Mouse (Mus musculus): ENCODE results near the gene Grm3.

The Grm3 gene

DNA sequence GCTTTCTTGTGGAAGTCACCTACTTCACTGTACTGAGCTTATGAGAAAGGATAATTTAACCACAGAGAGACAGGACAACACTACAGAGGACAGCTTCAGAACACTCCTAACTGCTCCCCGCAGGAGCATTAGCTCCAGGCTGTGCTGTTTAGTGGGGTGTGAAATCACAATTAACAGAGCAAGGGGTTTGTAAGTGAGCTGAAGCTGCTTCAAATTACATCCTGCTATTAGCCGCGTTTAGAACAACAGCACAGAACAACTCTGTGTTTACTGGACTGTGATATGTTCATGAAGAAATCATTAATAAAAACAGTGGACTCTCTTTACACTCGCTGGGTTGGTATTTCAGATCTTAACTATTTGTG lies 101.9 kb downstream of the Grm3 start:
- no peak for DNase-seq (ENCODE audit: low spot score)

DNA sequence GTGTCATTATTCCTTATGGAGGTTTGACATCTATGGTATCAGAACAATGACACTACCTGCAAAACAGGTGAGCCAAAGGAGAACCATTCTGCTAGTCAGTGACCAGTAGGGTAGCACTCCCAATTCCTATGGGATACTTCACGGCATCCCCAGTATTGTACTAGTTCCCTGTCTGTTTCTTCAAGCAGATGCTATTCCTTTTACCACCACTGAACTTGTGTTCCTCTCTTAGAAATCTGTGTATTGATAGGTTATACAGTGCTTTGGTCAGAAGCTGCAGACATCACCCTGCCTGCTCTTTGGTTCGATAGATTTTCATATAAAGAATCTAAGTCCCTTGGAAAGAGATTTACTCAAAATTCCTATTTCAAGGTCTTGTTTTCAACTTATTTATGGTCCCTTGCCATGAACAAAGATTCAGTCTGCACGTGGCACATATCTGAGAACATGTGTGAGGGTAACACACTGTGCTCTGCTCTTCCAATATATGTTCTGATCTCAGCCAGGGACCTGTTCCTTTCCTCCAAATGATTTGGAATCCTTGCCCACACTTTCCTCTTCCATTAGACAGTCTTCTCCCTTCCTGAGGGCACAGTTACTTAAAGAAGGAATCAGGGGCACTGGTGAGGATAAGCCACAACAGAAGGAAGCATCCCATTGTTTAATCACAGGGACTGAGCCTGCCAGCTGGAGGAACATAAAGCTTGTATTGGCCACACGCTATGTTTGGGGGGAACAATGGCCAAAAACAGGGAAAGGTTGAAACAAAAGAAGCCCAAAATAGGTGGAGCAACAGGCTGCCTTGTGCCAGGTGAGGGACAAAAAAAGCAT lies 102.5 kb downstream of the Grm3 start:
- no peak for DNase-seq (ENCODE audit: low spot score)

DNA sequence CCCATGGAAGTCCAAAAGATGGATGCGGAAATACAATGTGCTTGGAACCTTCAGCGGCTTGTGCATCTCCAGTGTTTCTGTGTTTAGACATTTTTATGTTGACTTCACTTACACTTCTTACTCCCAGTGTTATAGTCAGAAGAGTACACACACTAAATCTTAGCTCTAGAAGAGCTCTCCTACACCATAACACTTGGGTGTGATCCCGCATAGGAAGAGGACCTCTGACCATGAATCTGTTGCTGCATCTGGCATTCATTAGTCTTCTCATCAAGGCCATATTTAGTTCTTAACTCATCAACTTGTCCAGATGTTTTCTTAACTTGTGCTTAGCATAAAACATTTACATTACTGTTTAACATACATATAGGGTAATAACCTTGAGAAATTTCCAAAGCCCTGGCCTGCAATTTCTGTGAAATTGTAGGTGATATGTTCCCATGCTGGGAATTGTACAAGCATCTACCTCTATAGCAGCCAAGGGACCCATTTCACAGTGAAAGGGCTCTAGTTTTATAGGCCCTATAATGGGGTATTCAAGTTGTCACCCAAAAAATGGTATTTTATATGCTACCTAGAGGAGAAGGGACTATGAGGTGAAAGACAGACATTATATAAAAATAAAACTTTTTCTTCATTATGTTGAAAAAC lies 103.4 kb downstream of the Grm3 start:
- no peak for DNase-seq (ENCODE audit: low spot score)

DNA sequence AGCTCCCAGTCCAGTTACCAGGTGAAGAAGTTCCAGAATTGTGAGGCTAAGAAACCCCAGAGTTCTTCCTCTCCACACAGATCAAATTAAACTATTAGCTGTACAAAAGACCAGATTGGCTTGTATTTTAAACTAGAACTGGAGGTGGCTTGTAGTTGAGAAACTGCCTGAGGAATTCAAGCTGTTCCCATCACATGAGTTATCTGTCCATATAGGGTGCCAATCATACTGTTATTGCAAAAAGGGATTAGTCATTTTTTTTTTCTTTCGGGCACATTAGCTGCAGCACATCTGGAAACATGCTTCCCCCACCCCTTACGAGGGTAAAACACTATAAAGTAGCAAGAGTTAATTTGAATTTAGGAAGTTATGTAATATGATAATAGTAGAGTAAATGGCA lies 145.9 kb downstream of the Grm3 start:
- no peak for DNase-seq (ENCODE audit: low spot score)

DNA sequence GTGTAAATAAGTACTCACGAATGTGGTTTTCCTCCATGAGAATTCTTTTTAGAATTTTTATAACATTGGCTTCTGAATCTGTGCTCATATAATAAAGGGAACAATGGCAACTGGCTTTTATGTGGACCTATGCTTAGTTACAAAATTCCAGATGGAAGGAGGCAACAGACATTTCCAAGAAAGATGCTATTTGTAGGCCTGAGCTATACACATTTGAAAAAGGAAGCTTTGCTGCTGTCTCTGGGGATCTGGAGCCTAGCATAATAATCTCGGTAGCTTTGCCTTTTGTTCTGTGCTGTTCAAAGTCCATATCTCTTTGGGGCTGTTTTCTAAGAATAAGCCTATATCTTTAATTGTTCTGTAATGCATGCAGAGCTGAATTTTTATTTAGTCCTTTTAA lies 146.4 kb downstream of the Grm3 start:
- no peak for DNase-seq (ENCODE audit: low spot score)

DNA sequence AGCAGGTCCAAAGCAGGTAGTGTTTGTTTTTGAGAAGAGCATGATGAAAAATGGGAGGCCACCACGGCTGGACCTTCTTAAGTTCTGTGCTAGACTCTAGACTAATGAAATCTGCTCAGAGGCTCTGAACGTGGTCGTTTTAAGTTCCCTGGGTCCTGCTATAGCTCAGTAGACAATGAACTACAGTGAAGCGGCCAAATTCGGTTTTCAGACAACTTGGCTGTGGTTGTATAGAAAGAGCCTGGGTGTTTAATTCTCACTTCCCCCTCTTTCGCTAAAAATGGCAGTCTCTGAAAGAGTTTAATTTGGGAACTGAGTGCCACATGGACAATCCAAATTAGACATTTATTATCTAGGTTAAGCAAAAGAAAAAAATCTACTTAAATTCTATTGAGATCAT lies 154.0 kb downstream of the Grm3 start:
- DNase-seq (ENCODE audit: low spot score): no peak

DNA sequence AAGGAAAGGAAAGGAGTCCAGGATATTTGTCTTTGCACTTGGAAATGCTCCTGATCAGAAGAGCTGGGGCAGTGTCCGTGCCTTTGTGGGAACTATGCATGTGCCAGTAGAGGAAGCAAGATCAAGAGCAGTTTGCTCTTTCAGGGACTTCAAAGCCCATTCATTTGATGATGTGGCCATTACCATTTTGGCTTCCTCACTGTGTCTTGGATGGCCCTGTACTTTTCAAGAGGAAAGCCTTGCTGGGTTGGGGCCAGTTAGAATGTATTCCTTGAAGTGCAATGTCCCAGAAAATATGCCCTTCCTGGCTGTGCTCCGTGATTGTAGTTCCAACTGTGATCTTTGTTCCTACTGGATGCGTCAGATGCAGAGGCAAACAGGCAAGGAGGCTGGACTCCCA lies 167.3 kb downstream of the Grm3 start:
- DNase-seq (ENCODE audit: low spot score): no peak

DNA sequence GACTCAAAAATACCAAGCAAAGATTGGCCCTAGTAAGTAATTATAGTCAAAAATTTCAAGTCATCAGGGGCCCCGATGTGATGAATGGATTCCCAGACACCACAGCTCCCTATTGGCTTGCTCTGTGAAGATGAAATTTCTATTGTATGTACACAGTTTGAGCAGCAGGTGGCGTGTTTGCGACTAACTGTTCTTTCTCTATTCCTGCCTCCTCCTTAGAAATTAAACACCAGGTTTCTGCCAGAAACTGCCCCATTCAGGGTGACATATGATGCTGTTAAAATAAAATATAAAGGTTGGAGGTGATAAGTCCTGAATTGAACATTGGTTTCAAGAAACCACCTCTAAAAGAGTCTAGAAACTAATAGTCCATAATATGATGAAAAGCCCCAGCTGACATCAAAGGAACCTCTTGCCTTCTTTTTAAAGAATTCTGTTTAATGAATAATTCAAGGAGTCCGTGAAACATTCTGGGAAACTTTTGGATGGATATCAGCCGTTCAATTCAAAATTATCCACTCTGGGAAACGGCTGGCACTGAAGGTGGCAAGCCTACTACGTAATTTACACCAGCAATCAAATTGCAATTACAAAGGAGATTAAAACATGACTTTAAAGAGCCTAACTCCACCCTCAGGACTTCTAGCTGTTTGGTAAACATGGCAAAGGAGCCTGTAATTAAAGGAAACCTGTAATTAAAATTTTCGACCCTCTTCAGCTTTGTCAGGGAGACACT lies 184.0 kb downstream of the Grm3 start:
- DNase-seq (ENCODE audit: low spot score): no peak

DNA sequence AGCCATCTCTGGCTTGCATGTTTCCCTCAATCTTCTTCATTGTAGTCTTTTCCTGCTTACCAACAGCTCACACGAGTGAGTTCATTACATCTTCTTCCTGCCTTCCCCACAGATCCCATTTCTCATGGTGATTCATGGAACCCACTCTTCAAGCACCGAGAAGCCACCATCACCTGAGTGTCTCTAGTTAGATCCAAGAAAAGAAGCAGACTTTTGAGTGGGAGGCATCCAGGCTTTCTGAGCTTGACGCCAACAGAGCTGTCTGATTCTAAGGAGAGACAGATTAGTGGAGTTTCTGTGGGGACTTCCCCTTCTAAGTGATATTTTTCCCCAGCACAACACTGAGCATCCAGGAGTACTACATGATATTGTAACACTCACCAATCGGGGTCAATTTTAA lies 199.5 kb downstream of the Grm3 start:
- no peak for DNase-seq (ENCODE audit: low spot score)

DNA sequence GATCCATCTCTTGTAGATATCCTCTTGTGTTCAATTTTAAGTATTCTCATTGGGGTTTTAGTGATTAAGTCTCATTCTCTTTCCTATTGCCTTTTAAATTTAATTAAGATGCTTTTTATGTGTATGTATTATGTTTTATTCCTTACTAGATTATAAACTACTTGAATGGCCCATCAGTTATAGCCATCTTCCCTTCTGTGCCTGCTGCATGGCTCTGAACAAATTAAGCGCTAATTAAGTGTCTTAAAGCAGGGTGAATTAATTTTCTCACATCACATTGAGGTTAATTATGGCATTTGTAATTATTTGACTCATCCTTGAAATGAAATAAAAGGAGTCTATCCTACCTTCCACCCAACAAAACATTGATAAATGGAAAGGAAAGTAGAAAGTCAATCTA lies 213.9 kb downstream of the Grm3 start:
- DNase-seq (ENCODE audit: low spot score): no peak

DNA sequence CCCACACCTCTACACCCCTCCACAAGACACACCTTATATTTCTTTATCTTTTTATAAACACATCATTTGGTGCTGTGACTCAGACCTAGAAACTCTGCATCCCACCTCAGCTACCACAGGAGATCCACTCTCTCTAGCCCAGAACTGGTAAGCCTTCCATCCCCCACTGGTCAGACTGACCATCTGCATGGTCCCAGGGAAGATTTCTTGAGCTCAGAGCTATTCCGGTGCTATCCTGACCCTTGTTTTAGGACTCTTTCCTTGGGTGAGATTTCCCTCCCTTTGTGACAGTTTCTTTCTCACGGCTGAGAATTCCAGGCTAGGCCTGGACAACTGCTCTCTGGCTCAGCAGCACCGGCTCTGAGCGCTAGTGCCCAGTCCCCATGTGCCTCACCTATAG lies 227.7 kb downstream of the Grm3 start:
- DNase-seq (ENCODE audit: low spot score): no peak

DNA sequence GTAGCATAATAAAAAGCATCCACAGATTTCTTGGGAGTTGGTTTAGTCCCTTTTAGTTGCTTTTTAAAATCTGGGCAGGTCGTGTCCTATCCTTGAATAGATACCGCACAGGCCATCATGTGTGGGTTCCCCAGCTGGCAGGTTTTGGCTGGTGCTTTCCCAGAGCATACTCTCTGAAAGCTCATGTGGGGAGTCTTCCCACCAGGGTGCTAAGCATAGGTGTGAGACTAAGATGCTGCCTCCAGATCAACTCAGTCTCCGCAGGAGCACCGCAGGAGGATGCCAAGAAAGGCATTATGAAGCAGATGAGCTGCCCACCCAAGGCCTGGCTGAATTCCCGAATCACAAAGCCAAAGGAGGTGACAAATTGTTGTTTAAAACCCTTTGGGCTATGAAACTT lies 229.5 kb downstream of the Grm3 start:
- no peak for DNase-seq (ENCODE audit: low spot score)

DNA sequence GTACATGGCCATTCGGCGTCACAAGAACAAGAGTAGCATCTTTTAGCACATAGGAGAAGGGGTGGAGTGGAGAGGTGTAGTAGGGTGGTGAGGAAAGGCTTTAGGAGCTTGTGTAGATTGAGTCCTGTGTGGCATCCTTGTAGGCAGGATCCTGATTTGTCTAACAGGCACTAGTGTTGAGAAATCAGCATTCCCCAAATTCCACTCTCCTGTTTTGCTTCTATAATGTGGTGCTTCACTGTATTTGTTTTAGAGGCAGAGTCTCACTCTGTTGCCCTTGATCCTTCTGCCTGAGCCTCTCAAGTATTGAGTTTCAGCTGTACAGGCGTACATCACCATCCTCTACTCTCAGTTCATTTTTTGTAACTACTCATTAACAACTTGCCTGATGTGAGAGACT lies 247.4 kb downstream of the Grm3 start:
- no peak for DNase-seq (ENCODE audit: low spot score)

DNA sequence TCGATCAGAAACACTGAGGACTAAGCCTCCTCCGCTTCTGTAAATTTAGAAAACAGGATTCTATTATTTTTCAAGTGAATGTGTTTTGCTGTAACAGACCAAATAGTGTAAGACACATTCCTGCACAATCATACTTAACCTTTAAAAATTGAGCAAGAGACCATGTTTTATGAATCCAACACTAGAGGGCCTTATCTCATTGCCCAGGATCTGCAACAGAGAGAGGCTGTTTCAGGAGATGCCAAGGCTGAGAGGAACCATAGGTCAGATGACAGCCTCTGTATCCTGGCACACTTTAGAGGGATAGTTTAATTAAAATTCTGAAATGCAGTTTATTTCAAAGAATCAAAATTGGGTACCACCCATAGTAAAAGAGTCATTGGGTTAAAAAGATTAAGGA lies 271.7 kb downstream of the Grm3 start:
- DNase-seq (ENCODE audit: low spot score): no peak

DNA sequence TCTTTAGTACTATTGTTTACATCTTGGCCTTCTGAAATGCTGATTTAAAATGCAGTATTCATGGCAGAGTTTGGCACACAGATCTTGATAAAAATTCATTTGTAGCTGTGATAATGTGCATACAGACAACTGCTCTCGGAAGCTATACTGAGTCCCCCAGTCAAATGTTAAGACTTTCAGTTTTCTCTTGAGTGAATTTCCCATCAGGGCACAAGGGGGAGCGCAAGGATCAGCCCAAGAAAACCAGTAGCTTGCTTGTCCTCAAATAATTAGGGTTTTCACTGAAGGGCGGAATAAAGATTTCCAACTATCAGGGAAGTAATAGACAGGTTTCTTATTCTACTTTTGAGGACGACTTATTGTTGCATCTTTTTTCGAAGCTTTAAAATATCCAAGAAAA lies 275.4 kb downstream of the Grm3 start:
- no peak for DNase-seq (ENCODE audit: low spot score)

DNA sequence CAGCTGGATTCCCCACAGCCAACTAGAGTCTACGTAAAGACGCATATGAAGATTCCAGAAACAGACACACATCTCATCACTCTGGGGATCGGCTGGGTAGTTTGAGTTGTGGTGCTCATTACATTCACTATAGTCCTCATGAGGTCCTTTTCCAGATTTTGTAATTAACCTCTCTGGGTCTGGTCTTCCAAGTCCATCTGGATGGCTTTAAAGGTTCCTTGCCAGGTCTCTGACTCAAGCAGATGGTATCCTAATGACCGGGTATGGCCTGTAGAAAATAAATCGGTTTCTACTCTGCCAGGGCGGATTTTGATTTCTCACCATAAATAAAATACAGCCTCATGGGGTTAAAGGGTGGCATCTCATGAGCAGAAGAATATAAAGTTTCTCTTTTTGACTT lies 276.0 kb downstream of the Grm3 start:
- no peak for DNase-seq (ENCODE audit: low spot score)

DNA sequence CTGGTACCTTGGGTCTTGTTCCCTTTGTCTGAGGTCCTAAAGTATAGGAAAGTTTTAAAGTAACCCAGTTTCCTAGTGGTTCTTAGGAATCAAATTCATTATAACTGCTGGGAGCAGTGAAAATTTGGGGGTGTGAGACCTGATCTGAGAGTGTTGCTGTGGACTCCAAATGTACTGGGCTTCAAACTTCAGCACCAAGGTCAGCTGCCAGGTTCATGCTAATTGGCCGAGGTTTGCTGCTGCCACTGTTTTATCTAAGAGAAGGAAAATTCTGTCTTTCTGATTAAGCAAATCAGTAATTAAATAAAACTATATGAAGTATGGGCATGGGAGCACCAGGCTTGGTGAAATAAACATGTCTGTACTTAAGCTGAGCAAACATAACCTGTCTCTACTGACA lies 278.8 kb downstream of the Grm3 start:
- DNase-seq (ENCODE audit: low spot score): no peak
